Mouse (Mus musculus): ENCODE data around the gene Disp3.

Disp3 gene

GRCm38 (mm10) chr4:148203557-148203956 lies 84.2 kb downstream of the Disp3 start:
- no peaks in the 10 kb centered on the region for H3K36me3 ChIP-seq (ENCODE audit: insufficient read depth, low read length)
- peaks cover 16% of the 10 kb centered on the region for H3K4me1 ChIP-seq (replicated peaks; ENCODE audit: low read depth, low read length)
- no peak overlapping the region for H3K4me3 ChIP-seq (replicated peaks; ENCODE audit: low read length)
- no peaks in the 10 kb centered on the region for H3K9me3 ChIP-seq (ENCODE audit: low read length)
- H3K27me3 ChIP-seq (ENCODE audit: insufficient read depth, low read length), result peaks cover 5% of the 10 kb centered on the region; the same call in 1 of the 2 replicates
- no peak for TF ChIP-seq POU5F1 (IDR thresholded peaks at IDR 0.05; ENCODE audit: borderline replicate concordance, low read length)
- no peak for TF ChIP-seq NANOG (IDR thresholded peaks at IDR 0.05; ENCODE audit: borderline replicate concordance, low read length)
- TF ChIP-seq CTCF (conservative IDR thresholded peaks at IDR 0.05; ENCODE audit: low read length), result no peak

- Histone ChIP-seq H3K36me3 (ENCODE audit: insufficient read depth, low read length) (no peaks in the 10 kb centered on the region), H3K4me1 (replicated peaks; ENCODE audit: low read depth, low read length) (peaks cover 18% of the 10 kb centered on the region), H3K4me3 (replicated peaks; ENCODE audit: low read length) (no peak overlapping the region), H3K9me3 (ENCODE audit: low read length) (peaks cover 16% of the 10 kb centered on the region), H3K27me3 (ENCODE audit: insufficient read depth, low read length) (peaks cover 6% of the 10 kb centered on the region; the same call in 1 of the 2 replicates)
- TF ChIP-seq NANOG (IDR thresholded peaks at IDR 0.05; ENCODE audit: borderline replicate concordance, low read length), result no peak
- no peak for TF ChIP-seq POU5F1 (IDR thresholded peaks at IDR 0.05; ENCODE audit: borderline replicate concordance, low read length)
- TF ChIP-seq CTCF (conservative IDR thresholded peaks at IDR 0.05; ENCODE audit: low read length), result no peak
Observed at GRCm38 (mm10) chr4:148198721-148199120, 89.0 kb downstream of the Disp3 start.

GRCm38 (mm10) chr4:148194400-148194799 lies 93.4 kb downstream of the Disp3 start:
- TF ChIP-seq NANOG (IDR thresholded peaks at IDR 0.05; ENCODE audit: borderline replicate concordance, low read length) (no peak), POU5F1 (IDR thresholded peaks at IDR 0.05; ENCODE audit: borderline replicate concordance, low read length) (no peak), CTCF (conservative IDR thresholded peaks at IDR 0.05; ENCODE audit: low read length) (no peak)
- Histone ChIP-seq H3K9me3 (ENCODE audit: low read length) (peaks cover 16% of the 10 kb centered on the region), H3K27me3 (ENCODE audit: insufficient read depth, low read length) (peaks cover 6% of the 10 kb centered on the region; the same call in 1 of the 2 replicates), H3K4me3 (replicated peaks; ENCODE audit: low read length) (no peak overlapping the region), H3K36me3 (ENCODE audit: insufficient read depth, low read length) (no peaks in the 10 kb centered on the region), H3K4me1 (replicated peaks; ENCODE audit: low read depth, low read length) (peaks cover 29% of the 10 kb centered on the region)

DNA sequence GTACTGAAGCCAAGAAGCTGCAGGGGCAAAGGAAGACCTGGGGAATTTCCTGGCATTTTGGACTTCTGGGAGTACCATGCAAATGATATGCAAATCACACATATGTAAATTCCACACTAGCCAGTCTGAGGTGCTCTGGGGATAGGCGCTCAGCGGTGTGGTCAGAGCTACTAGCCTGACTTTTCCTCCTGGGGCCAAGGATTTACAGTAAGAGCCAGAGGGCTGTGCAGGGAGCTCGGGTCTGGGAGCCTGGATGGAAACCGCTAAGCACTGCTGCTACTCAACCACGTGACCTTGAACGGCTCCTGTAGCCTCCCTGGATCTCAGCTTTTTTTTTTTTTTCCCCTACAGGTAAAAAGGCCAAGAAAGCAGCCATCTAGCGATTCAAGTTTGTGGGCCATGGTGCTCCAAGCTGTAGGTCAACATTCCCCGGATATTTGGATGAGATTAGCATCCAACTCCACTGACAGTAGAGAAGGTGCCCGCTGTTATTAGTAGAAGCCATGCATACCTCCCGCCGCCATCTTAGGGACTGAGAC lies 95.0 kb downstream of the Disp3 start:
- Histone ChIP-seq H3K4me1 (replicated peaks; ENCODE audit: low read depth, low read length) (peaks cover 30% of the 10 kb centered on the region), H3K27me3 (ENCODE audit: insufficient read depth, low read length) (no peaks in the 10 kb centered on the region), H3K4me3 (replicated peaks; ENCODE audit: low read length) (peak overlapping the region; percentile 57), H3K36me3 (ENCODE audit: insufficient read depth, low read length) (no peaks in the 10 kb centered on the region), H3K9me3 (ENCODE audit: low read length) (peaks cover 16% of the 10 kb centered on the region)
- TF ChIP-seq POU5F1 (IDR thresholded peaks at IDR 0.05; ENCODE audit: borderline replicate concordance, low read length) (no peak), CTCF (conservative IDR thresholded peaks at IDR 0.05; ENCODE audit: low read length) (no peak), NANOG (IDR thresholded peaks at IDR 0.05; ENCODE audit: borderline replicate concordance, low read length) (no peak)
